Mouse (Mus musculus) embryonic facial prominence, embryonic 11.5 days (tissue): ENCODE results near the gene Zfp354c. TPM values are rescaled to one million over a fixed set of nuclear protein-coding genes. Genes with fewer than 3 reads are reported as not detected.
A peak's percentile ranks its signal among the peaks of the same experiment; 100 is the strongest.

ENCODE experiments used
- ATAC-seq: fragments of 200-750 bp; cut with Nextera tagmentation; replicated peaks from 2 replicates; pipeline ENCODE4 v1.8.0; 2017; ENCODE audit warnings: low read depth; ENCODE audit not compliant: insufficient number of reproducible peaks, low FRiP score, low TSS enrichment
- DNase-seq: peaks from one replicate; pipeline ENCODE4 v3.0.0-alpha.2; 2015; ENCODE audit warnings: low spot score
- H3K27ac ChIP-seq: fragments of 300-500 bp; sonication (generic); replicated peaks from 2 replicates; pipeline ENCODE4 v1.5.1; 2014; ENCODE audit warnings: mild to moderate bottlenecking, low read depth, low read length, control low read depth
- H3K27me3 ChIP-seq: fragments of 300-500 bp; sonication (generic); 2 replicates; pipeline ENCODE4 v1.6.1; 2014; ENCODE audit warnings: mild to moderate bottlenecking, low read length, moderate library complexity, mixed read lengths; ENCODE audit not compliant: control insufficient read depth, insufficient read depth
- H3K36me3 ChIP-seq: fragments of 300-500 bp; sonication (generic); replicated peaks from 2 replicates; pipeline ENCODE4 v1.6.1; 2014; ENCODE audit warnings: low read depth, mild to moderate bottlenecking, low read length, moderate library complexity, mixed read lengths; ENCODE audit not compliant: control insufficient read depth, insufficient read depth
- H3K4me1 ChIP-seq: fragments of 300-500 bp; sonication (generic); 2 replicates; pipeline ENCODE4 v1.6.1; 2014; ENCODE audit warnings: low read length, mixed read lengths; ENCODE audit not compliant: control insufficient read depth, insufficient read depth
- H3K4me2 ChIP-seq: fragments of 300-500 bp; sonication (generic); 2 replicates; pipeline ENCODE4 v1.6.1; 2014; ENCODE audit warnings: low read depth, mild to moderate bottlenecking, control low read depth, low read length, moderate library complexity
- H3K4me3 ChIP-seq: fragments of 300-500 bp; sonication (generic); 2 replicates; pipeline ENCODE4 v1.5.1; 2014; ENCODE audit warnings: low read depth, low read length, control low read depth
- H3K9ac ChIP-seq: fragments of 300-500 bp; sonication (generic); replicated peaks from 2 replicates; pipeline ENCODE4 v1.6.1; 2014; ENCODE audit warnings: mild to moderate bottlenecking, control low read depth, low read length
- H3K9me3 ChIP-seq: fragments of 300-500 bp; sonication (generic); replicated peaks from 2 replicates; pipeline ENCODE4 v1.6.1; 2016; ENCODE audit warnings: mild to moderate bottlenecking, low read length, inconsistent platforms, mixed read lengths; ENCODE audit not compliant: control insufficient read depth
- WGBS: fragments of 180-500 bp; shearing (Covaris S2); extraction: QIAGEN DNeasy Blood & Tissue Kit; methylation state at CpG from one replicate; pipeline ENCODE4 v1.1.7; 2014; 5-methylcytosine and 5-hydroxymethylcytosine counted together
- polyA plus RNA-seq: library from polyadenylated mRNA; unstranded; fragments of >200 nt; fragmentation: Nextera tagmentation; extraction: Ambion mirVana; gene quantifications from 2 replicates; pipeline ENCODE4 v1.2.1, GENCODE M21; 2014

Gene Zfp354c
- polyA plus RNA-seq, 1 experiment from 2014 or later: 56.1 TPM

- Histone ChIP-seq H3K4me3 (peak within 1 kb of the TSS; percentile 29; the same call in 1 of the 2 replicates), H3K9me3 (no peaks in the 10 kb centered on the region), H3K4me2 (peak within 1 kb of the TSS; percentile 69), H3K9ac (peak within 1 kb of the TSS; percentile 73), H3K4me1 (no peaks in the 10 kb centered on the region), H3K36me3 (no peaks in the 10 kb centered on the region), H3K27me3 (no peaks in the 10 kb centered on the region), H3K27ac (0 out of 2 replicates have a peak within 1 kb of the TSS, but pooled peaks have one; percentile 32)
- 25% methylated on average over 22 of the region's 22 CpGs for WGBS
- ATAC-seq (peak; percentile 86), DNase-seq (peak; percentile 97)
Measured at GRCm38 (mm10) chr11:50841023-50841735, 13.7 kb upstream of the Zfp354c start, which contains the start of gene Zfp879. Zfp879 (minus strand) TSS chr11:50841552.

- Histone ChIP-seq H3K4me2 (no peak overlapping the region), H3K4me3 (no peak overlapping the region), H3K27ac (no peak overlapping the region), H3K27me3 (no peaks in the 10 kb centered on the region), H3K4me1 (no peaks in the 10 kb centered on the region), H3K9me3 (no peaks in the 10 kb centered on the region), H3K9ac (no peak overlapping the region), H3K36me3 (0 out of 2 replicates have a peak, but pooled peaks cover 2% of the 10 kb centered on the region)
- 86% methylated on average over 4 of the region's 4 CpGs for WGBS
- ATAC-seq: no peak
- DNase-seq: no peak
Measured at GRCm38 (mm10) chr11:50835727-50836126, 8.2 kb upstream of the Zfp354c start.

GRCm38 (mm10) chr11:50826214-50826613 is 1.3 kb downstream of the Zfp354c start:
- no peak for ATAC-seq
- H3K27me3 ChIP-seq: no peaks in the 10 kb centered on the region
- no peak overlapping the region; the same call in 1 of the 2 replicates for H3K9ac ChIP-seq
- no peaks in the 10 kb centered on the region for H3K4me1 ChIP-seq
- H3K36me3 ChIP-seq: peaks cover 11% of the 10 kb centered on the region
- peak overlapping the region; percentile 53; the same call in 1 of the 2 replicates for H3K4me3 ChIP-seq
- 71% methylated on average over 2 of the region's 2 CpGs for WGBS
- H3K9me3 ChIP-seq: no peaks in the 10 kb centered on the region
- DNase-seq: no peak
- H3K27ac ChIP-seq: no peak overlapping the region
- peak overlapping the region; percentile 58 for H3K4me2 ChIP-seq

GRCm38 (mm10) chr11:50814233-50814632 is 13.3 kb downstream of the Zfp354c start:
- Histone ChIP-seq H3K9me3 (peaks cover 14% of the 10 kb centered on the region), H3K9ac (no peak overlapping the region), H3K4me1 (no peaks in the 10 kb centered on the region), H3K36me3 (peaks cover 48% of the 10 kb centered on the region), H3K4me3 (no peak overlapping the region), H3K27me3 (no peaks in the 10 kb centered on the region), H3K4me2 (no peak overlapping the region), H3K27ac (no peak overlapping the region)
- WGBS: 97% methylated on average over 4 of the region's 4 CpGs
- no peak for ATAC-seq
- DNase-seq: no peak

GRCm38 (mm10) chr11:50798836-50799235 is 28.7 kb downstream of the Zfp354c start:
- H3K4me2 ChIP-seq: no peak overlapping the region
- no peak overlapping the region for H3K9ac ChIP-seq
- no peak overlapping the region for H3K27ac ChIP-seq
- H3K4me3 ChIP-seq: no peak overlapping the region
- H3K27me3 ChIP-seq: no peaks in the 10 kb centered on the region
- no peaks in the 10 kb centered on the region for H3K9me3 ChIP-seq
- H3K36me3 ChIP-seq: no peaks in the 10 kb centered on the region
- DNase-seq: no peak
- no peak for ATAC-seq
- no peaks in the 10 kb centered on the region for H3K4me1 ChIP-seq

GRCm38 (mm10) chr11:50797674-50798073 is 29.9 kb downstream of the Zfp354c start:
- no peak overlapping the region for H3K9ac ChIP-seq
- H3K4me1 ChIP-seq: no peaks in the 10 kb centered on the region
- H3K27ac ChIP-seq: no peak overlapping the region
- no peak for DNase-seq
- H3K4me2 ChIP-seq: no peak overlapping the region
- H3K9me3 ChIP-seq: no peaks in the 10 kb centered on the region
- WGBS: 64% methylated on average over 11 of the region's 11 CpGs
- no peaks in the 10 kb centered on the region for H3K36me3 ChIP-seq
- H3K4me3 ChIP-seq: no peak overlapping the region
- H3K27me3 ChIP-seq: no peaks in the 10 kb centered on the region
- no peak for ATAC-seq

- Histone ChIP-seq H3K9ac (no peak overlapping the region), H3K4me2 (no peak overlapping the region), H3K27me3 (no peaks in the 10 kb centered on the region), H3K4me3 (no peak overlapping the region), H3K27ac (no peak overlapping the region), H3K36me3 (no peaks in the 10 kb centered on the region), H3K4me1 (no peaks in the 10 kb centered on the region), H3K9me3 (no peaks in the 10 kb centered on the region)
- WGBS: 95% methylated on average over 1 of the region's 1 CpGs
- DNase-seq: no peak
- ATAC-seq: no peak
Measured at GRCm38 (mm10) chr11:50771006-50771405, 56.5 kb downstream of the Zfp354c start.

GRCm38 (mm10) chr11:50768995-50769749 is 58.4 kb downstream of the Zfp354c start:
- Histone ChIP-seq H3K27me3 (no peaks in the 10 kb centered on the region), H3K4me3 (no peak overlapping the region), H3K4me2 (peak overlapping the region; percentile 35; the same call in 1 of the 2 replicates), H3K4me1 (no peaks in the 10 kb centered on the region), H3K27ac (no peak overlapping the region), H3K9me3 (no peaks in the 10 kb centered on the region), H3K9ac (no peak overlapping the region), H3K36me3 (no peaks in the 10 kb centered on the region)
- WGBS: 14% methylated on average over 14 of the region's 14 CpGs
- DNase-seq: peak; percentile 94
- peak; percentile 83 for ATAC-seq
